Mouse (Mus musculus): ENCODE results near the gene Gm9821. TPM values are rescaled to one million over a fixed set of nuclear protein-coding genes. Genes with fewer than 3 reads are reported as not detected.

The Gm9821 gene
- 0.27 and 0.28 TPM in 2 replicates for polyA plus RNA-seq (2015; fragmentation: Nextera tagmentation; extraction: Ambion mirVana)

DNA sequence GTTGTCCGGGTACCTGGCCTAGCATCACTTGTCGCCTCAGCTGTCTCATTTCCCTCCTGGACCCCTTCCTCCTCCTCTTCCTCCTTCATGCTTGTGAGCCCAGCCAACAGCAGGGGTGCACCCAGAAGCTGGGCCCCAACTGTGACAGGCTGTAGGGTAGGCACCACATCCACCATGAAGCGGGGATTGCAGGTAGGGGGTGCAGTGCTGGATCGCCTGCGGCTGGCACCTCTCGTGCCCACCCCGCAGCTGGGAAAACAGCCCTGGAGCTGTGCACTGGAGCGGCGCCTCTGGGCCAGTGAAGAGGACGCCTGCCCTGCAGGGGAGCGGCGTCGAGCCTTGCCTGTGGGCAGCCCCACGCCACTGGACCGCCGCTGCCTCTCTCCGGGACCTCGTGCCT lies at the start of gene Gm9821:
Gene Gm9821, plus strand, starts transcription at position 221 of the 400 bp plus-strand sequence.

DNA sequence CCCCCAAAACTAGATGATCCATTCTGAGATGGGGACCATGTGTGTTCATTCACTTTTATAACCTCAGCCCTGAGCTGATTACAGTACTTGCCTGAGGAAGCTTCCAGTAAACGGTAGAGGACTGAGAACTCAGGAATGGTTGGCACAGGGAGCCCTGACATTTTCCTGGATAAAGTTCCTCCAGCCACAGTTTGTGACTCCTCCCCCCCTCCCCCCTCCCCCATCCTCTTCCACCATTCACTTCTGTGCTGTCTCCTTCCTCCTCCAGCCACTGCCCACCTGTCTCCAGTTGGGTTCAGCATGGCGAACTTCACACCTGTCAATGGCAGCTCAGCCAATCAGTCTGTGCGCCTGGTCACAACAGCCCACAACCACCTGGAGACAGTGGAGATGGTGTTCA lies 18.6 kb upstream of the Gm9821 start, which contains the start of gene Chrm4:
Gene Chrm4, plus strand, starts transcription at position 301 of the 400 bp plus-strand sequence.

DNA sequence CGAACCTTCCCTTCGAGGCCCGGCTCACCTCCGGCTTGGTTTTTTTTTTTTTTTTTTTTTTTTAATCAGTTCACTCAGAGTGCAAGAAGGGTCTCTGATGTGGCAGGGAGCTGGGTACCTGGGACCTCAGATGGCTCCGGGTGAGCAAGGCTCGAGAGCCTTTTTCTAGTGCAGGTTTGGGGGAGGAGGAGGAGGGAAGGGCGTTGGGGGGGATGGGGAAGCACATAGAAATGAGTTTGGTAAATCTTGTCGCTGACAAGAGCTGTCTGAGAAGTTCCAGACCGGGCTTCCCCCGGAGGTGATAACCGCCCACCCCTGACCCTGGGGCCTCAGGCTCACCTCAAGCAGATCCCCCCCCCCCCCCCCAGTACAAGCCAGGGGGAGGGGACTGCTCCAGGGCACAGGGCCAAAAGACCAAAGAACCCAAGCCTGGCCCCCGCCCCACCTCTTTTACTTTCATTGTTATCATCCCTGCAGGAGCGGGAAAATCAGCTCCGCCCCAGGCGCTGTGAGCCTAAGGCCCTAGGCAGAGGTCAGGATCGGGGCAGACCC lies 13.3 kb upstream of the Gm9821 start, which contains the start of gene Mdk:
Gene Mdk, minus strand, starts transcription at position 138 of the 552 bp plus-strand sequence.

DNA sequence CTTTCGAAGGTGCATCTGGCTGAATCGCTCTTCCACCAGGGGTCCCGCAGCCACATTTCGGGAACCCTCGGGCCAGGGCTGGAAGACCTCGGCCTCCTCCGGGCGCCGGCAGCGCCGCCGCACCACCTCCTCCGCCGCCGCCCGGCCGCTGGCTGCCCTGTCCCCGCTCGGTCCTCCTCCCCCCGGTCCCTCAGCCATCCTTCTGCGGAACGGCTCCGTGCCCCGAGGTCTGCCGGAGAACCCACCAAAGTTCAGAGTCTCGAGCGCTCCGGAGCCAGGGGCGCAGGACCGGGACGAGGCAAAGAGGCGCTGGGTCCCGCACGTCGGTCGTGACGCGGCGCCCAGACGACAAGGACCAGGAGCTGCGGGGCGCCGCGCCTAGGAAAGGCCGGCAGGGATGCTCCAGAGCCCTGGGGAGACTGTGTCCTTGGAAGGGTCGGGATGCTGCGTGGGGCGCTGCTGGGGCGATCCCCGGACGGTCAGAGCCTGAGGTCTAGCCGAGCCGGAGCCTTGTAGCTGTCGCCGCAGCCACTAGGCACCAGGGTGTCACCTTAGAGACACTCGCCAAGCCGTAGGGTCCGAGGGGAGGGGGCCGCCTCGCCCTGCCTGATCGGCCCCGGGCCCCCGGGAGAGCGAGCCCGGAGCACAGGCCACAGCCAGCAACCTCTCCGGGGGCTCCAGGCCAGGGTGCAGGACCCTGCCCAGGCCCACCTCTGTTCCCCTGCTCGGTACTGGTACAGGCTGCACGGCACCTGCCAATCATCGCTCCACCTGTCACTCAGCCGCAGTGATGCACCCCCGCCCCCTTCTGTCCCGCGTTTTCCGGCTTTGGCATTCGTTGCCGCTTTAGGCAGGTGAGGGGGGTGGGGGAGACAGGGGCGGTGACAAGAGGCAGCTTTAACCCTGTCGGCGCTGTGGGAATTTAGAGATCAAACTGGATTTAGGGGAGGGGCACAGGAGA lies 30.4 kb downstream of the Gm9821 start, which contains the start of gene Dgkz:
Gene Dgkz, minus strand, starts transcription at position 284 of the 961 bp plus-strand sequence.

Small RNA genes lying within 50 kb of the gene (microRNA-seq; reads per million reads assigned to microRNA genes)
- not detected for gene Mir6999

Other genes starting within 250 kb of the Gm9821 start
- 21.9 and 23.8 TPM in 2 replicates for gene Atg13, start 235.1 kb upstream of the Gm9821 start, polyA plus RNA-seq (2015; fragmentation: Nextera tagmentation; extraction: Ambion mirVana)
- gene Harbi1, start 234.9 kb upstream of the Gm9821 start, polyA plus RNA-seq (2015; fragmentation: Nextera tagmentation; extraction: Ambion mirVana) = 11.1 and 13.0 TPM in 2 replicates
- 12.0 and 15.6 TPM in 2 replicates for gene Ambra1, start 215.6 kb upstream of the Gm9821 start, polyA plus RNA-seq (2015; fragmentation: Nextera tagmentation; extraction: Ambion mirVana)
- 2.0 and 2.2 TPM in 2 replicates for gene Chrm4, start 18.5 kb upstream of the Gm9821 start, polyA plus RNA-seq (2015; fragmentation: Nextera tagmentation; extraction: Ambion mirVana)
- 97.1 and 108 TPM in 2 replicates for gene Mdk, start 13.4 kb upstream of the Gm9821 start, polyA plus RNA-seq (2015; fragmentation: Nextera tagmentation; extraction: Ambion mirVana)
- 43.1 and 46.1 TPM in 2 replicates for gene Dgkz, start 30.2 kb downstream of the Gm9821 start, polyA plus RNA-seq (2015; fragmentation: Nextera tagmentation; extraction: Ambion mirVana)
- gene Creb3l1, start 78.8 kb downstream of the Gm9821 start, polyA plus RNA-seq (2015; fragmentation: Nextera tagmentation; extraction: Ambion mirVana) = 5.4 and 5.6 TPM in 2 replicates
- 25.6 and 27.7 TPM in 2 replicates for gene Phf21a, start 147.4 kb downstream of the Gm9821 start, polyA plus RNA-seq (2015; fragmentation: Nextera tagmentation; extraction: Ambion mirVana)

Data from neural tube, postnatal 0 days (tissue).